Mouse (Mus musculus) lung, adult 2 months (tissue): Measurements from ENCODE around the gene Timm29.

ENCODE experiments used
- CTCF ChIP-seq: fragments of 200-500 bp; IDR thresholded peaks from 2 replicates; pipeline ENCODE4 v1.5.1; 2011; ENCODE audit warnings: mild to moderate bottlenecking, low read length, control low read depth; ENCODE audit not compliant: insufficient read depth
- POLR2A ChIP-seq: fragments of 200-500 bp; IDR thresholded peaks from 2 replicates; pipeline ENCODE4 v1.6.1; 2011; ENCODE audit warnings: low read depth, mild to moderate bottlenecking, control low read depth, low read length, borderline replicate concordance; ENCODE audit errors: extremely low read depth

- no peak for TF ChIP-seq POLR2A
- TF ChIP-seq CTCF: no peak
Measured at GRCm38 (mm10) chr9:21593122-21593721, 700 bp downstream of the Timm29 start.
